Mouse (Mus musculus) gastrocnemius, postnatal 4 days (tissue): ENCODE results near the gene Gm6034. TPM values are rescaled to one million over a fixed set of nuclear protein-coding genes. Genes with fewer than 3 reads are reported as not detected.
"Not testable (repeated sequence)": the region's sequence is repeated elsewhere in the genome, so short reads cannot be mapped to it uniquely, and the experiment has no call there.

Experiments
- DNase-seq, 2 experiments: peaks; one replicate each; pipeline ENCODE4 v3.0.0; 2021 to 2022; ENCODE audit warnings: low spot score in 2 of 2, mixed read lengths in 2 of 2
- total RNA-seq, 2 experiments: library from RNA; stranded (reverse); gene quantifications; 2 replicates each; pipeline ENCODE4 v1.2.3; 2021

The Gm6034 gene
- total RNA-seq, 2 experiments from 2014 or later, result not detected

GRCm38 (mm10) chr17:36022098-36022497 lies 20.7 kb upstream of the Gm6034 start:
- no peak for DNase-seq

- DNase-seq, result no peak
Measured at GRCm38 (mm10) chr17:36022922-36023321, 19.8 kb upstream of the Gm6034 start.

DNA sequence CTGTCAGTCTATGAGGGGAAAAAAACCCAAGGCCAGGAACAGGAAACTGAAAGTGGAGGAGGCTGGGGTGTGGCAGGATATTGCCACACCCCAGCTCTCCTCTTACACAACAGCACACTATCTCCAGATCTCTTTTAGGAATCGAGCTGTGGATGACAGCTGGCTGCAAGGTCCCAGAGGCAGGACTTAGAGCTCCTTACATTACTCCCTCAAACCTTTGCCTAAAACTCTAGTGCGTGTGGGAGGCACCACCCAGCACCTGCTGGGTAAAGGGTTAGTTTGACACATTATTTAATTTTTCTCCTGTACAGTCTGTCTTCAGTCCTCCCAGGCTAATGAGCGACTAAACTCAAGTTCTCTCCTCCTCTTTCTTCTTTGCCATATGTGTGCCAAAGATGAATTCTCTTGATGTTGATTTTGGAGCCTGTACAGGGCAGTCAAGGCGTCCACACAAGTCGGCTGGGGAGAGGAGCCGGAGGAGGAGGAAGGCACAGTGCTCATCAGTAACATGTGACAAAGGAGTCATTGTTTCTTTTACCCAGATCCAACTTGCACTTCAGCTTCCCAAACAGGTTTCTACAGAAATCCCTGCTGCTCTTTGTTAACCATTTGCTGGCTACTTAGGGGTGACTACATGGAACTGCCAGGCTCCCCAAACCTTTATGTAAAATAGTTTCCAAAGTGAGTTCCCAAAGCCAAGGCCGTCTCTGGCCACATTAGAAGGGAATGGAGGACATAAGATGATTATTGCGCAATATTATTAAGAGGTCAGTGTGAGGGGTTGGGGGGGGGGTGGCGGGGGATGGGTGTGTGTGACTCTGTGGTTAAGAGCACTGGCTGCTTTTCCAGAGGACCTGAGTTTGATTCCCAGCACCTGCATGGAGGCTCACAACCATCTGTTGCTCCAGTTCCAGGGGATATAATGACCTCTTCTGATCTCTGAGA lies 18.8 kb upstream of the Gm6034 start:
- no peak for DNase-seq

DNA sequence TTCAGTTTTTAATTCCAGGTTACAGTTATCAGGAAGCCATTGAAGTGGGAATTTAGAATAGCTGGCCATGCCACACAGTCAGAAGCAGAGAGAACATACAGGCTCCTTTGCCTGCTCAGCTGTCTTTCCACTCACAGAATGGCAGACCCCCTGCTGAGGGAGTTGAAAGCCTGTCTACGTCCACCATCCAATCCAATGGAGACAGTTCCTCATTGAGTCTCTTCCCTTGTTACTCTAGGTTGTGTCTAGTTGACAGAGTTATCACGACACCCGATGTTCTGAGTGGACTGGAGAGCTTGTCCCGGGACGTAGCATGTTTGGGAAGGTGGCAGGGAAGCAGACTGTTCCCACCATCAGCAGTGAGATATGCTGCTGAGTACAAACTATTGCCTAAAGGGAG lies 17.6 kb upstream of the Gm6034 start:
- DNase-seq, result no peak

DNA sequence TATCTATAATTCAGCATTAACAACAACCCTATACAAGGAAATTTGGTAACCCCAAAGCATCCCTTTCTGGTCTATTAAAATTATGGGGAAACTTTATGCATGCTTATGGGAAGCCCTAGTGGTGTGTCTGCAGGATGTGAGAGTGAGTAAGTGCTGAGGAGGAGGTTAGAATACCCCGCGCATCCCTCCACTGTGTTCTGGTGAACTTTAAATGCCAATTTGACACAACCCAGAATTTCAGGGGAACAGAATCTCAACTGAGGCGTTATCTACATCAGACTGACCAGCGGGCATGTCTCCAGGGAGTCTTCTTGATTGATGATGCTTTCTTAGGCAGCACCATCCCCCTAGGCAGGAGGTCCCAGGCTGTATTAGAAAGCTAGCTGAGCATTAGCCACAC lies 16.9 kb upstream of the Gm6034 start:
- no peak for DNase-seq

- no peak for DNase-seq
Measured at GRCm38 (mm10) chr17:36027663-36028062, 15.1 kb upstream of the Gm6034 start.

DNA sequence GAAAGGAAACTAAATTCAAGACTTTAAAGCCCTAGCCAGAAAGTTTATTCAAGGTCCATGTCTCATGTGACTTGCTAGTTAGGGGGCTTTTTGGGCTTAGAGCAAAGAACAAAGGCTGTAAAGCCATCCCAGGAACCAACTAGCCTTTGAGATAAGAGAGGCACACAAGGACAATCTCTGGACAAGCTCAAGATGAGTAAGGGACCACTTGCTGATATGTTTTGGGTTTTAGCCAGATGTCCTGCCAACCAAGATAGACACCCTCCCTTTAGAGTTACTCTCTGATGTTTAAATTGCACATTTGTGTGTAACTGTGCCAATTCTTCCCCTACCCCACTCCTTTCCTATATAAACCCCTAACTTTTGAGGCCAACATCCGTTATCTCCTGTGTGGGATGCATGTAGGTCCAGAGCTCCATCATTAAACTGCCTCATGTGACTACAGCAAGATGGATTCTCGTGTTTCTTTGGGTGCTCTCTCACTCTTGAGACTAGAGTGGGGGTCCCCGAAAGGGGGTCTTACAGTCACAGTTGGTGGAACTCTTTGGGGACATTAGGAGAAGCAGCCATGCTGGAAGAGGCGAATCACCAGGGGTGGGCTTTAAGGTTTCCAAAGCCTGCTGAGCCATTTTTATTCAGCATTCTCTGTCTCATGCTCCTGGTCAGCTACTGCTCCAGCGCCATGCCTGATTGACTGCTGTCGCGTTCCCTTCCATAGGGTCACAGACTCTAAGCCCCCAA lies 13.7 kb upstream of the Gm6034 start:
- DNase-seq, result no peak

DNA sequence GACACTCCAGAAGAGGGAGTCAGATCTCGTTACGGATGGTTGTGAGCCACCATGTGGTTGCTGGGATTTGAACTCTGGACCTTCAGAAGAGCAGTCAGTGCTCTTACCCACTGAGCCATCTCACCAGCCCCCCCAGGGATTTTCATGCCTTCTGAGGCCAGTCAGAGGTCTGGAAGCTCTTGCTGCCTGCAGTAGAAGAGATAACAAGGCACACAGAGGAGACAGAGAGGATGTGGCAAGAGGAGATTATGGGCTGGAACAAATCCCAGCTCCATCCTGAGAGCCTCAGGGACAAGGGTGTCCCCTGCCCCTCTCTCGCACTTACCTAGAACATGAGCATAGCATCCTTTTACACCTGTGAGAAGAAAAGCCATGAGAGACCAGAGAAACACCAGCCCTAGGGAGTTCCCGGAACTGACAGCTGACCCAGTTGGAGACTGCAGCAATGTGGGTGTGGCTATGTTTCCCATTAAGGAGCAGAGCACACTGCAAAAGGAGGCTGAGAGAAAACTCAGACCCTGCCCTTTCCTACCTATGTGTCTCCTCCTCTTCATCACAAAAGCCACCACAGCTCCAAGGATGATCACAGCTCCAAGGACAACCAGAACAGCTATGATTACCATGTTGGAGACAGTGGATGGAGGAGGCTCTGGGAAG lies 12.6 kb upstream of the Gm6034 start:
- DNase-seq, result not testable (repeated sequence)

- DNase-seq, result not testable (repeated sequence)
Measured at GRCm38 (mm10) chr17:36030703-36031582, 11.8 kb upstream of the Gm6034 start.

- peak in 1 of 2 experiments; percentile 27 for DNase-seq
Measured at GRCm38 (mm10) chr17:36031583-36032331, 11.0 kb upstream of the Gm6034 start.

- peak in 1 of 2 experiments; percentile 42 for DNase-seq
Measured at GRCm38 (mm10) chr17:36032351-36032875, 10.3 kb upstream of the Gm6034 start, which contains the start of gene H2-T23. Gene H2-T23, minus strand, starts transcription at chr17:36032855.

DNA sequence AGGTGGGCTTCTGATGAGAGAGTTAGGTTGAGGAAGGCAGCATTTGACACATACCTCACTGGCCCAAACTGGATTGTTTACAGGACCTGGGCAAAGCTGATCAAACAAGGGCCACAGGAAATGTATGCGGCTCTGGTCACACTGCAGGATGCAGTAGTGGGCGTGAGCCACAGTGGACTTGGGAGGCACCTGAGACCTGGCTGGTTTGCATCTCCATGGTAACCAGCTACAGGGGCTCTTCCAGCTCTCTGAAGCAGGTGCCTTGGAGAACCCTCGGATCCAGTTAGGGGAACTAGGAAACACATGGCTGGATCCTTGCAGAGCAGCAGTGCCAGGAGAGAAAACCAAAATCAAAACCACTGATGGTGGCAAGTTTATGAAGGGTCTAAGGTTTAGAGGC lies 8.2 kb upstream of the Gm6034 start:
- not testable (repeated sequence) for DNase-seq

GRCm38 (mm10) chr17:36035010-36035638 lies 7.6 kb upstream of the Gm6034 start:
- DNase-seq, result peak in 1 of 2 experiments; percentile 50

DNA sequence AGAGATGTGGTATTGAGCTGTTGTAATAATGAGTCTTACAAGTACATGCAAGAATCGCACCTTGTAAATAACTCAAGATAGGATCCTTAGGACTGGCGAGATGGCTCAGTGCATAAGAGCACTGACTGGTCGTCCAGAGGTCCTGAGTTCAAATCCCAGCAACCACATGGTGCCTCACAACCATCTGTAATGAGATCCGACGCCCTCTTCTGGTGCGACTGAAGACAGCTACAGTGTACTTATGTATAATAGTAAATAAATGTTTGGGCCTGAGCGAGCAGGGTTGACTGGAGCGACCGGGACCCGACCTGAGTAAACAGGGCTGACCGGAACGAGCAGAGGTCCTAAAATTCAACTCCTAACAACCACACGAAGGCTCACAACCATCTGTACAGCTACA lies 6.6 kb upstream of the Gm6034 start:
- DNase-seq, result not testable (repeated sequence)

DNA sequence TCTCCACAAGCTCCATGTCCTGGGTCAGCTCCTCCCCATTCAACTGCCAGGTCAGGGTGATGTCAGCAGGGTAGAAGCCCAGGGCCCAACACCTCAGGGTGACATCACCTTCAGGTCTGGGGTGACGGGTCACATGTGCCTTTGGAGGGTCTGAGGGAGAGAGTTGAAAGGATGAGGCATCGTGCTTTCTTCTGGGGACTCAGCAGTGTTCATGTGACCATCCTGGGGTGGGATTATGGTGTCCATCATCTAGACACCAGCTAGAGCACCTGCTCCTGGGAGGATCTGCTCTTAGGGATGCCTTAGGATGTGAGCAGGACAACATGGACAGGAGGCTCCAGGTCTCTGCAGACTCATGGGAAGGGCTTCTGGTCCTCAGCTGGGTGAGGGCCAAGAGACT lies 2.2 kb upstream of the Gm6034 start:
- DNase-seq, result not testable (repeated sequence)

DNA sequence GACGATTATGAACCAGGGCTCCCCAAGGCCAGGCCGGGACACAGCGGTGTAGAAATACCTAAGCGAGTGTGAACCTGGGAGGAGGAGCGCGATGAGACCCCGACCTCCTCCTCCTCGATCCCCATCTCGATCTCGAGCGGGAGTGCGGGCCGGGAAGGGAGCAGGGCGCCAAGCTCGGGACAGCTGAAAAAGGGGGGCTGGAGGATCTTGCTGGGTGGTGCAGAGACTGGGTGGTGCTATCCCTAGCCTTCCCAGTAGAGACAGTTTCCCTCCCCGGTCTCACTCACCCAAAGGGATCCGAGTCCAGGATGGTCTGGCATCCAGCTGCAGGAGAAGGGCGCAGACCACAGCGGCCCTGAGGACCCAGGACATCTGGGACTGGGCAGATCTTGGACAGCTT lies 706 bp upstream of the Gm6034 start:
- DNase-seq, result peak in 1 of 2 experiments; percentile 24

DNA sequence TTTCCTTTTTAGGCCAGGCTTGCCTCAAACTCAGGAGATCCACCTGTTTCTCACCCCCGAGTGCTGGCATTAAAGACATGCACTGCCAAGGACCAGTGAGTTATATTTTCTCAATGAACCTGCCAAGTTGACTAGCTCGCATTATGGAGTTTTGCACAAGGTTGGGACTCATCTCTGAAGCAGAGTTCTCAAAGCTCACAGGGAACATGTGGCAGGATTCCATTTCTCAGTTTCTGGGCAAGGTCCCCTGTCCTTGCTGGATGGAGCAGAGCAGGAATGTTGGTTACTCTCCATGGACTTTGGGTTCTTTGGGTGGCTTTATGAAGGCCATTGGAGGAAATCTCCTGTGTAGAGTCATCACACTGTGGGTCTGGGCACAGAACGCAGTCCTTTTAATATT lies 525 bp downstream of the Gm6034 start:
- no peak for DNase-seq

GRCm38 (mm10) chr17:36057927-36058326 lies 15.2 kb downstream of the Gm6034 start:
- not testable (repeated sequence) for DNase-seq

DNA sequence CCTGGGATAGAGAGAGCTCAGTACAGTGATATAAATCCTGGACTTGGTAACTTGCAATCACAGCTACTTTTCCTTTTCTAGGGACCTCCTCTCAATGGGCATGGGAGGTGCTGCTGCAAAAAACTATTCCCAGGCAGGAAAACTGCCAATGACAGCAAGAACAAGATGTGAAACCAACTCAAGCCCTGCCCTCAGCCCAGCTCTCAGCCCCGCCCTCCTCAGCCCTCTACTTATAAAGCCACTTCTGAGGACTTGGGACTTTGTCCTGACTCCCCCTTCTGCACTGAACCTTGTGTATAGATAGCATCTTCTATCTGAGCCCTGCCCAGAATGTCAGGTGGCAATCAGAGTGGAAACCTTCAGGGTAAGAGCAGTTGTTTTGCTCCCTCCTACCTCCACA lies 15.6 kb downstream of the Gm6034 start, which contains the start of gene Gm11127:
Gene Gm11127 (minus strand): TSS at position 10 of the 400 bp plus-strand sequence.
- not testable (repeated sequence) for DNase-seq
